12 mouse cellular contexts compared by ENCODE assay signal in genomic region chr10:62898061-62898460, GRCm38 (mm10).
"Had no signal": no experiment of that assay in that cellular context is flagged by ENCODE, and none has a peak within 500 bp of the region (broad histone marks: within the 10 kb centered on the region; RNA-seq: fewer than 3 reads in every experiment).

No protein-coding gene starts in this region.

- H3K9me3 ChIP-seq: midbrain, embryonic 10.5 days; midbrain, embryonic 12.5 days; neural tube, embryonic 12.5 days had no signal

- H3K9ac ChIP-seq: lung, embryonic 14.5 days; midbrain, embryonic 12.5 days; neural tube, embryonic 12.5 days had no signal

- H3K4me3 ChIP-seq: midbrain, embryonic 10.5 days; midbrain, embryonic 12.5 days; neural tube, embryonic 12.5 days had no signal

- H3K4me1 ChIP-seq: midbrain, embryonic 10.5 days; midbrain, embryonic 12.5 days; neural tube, embryonic 12.5 days had no signal

- H3K27ac ChIP-seq: midbrain, embryonic 10.5 days; midbrain, embryonic 12.5 days; neural tube, embryonic 12.5 days had no signal

- DNase-seq: lung, adult 18-20 months; lung, embryonic 14.5 days; lung, postnatal 10 days; lung, postnatal 4 days; midbrain, embryonic 14.5 days; right cerebral cortex, postnatal 14 days; thymus, adult 18-20 months; thymus, postnatal 25 days; thymus, postnatal 4 days had no signal

- H3K4me2 ChIP-seq: lung, embryonic 14.5 days; midbrain, embryonic 12.5 days; neural tube, embryonic 12.5 days had no signal

- H3K27me3 ChIP-seq: midbrain, embryonic 12.5 days; neural tube, embryonic 12.5 days had no signal

- H3K36me3 ChIP-seq: midbrain, embryonic 10.5 days; midbrain, embryonic 12.5 days; neural tube, embryonic 12.5 days had no signal
